Mouse (Mus musculus) MEL-GATA-1-ER (cell line): ENCODE data around the gene Gm9112.
"Not testable (repeated sequence)": the region's sequence is repeated elsewhere in the genome, so short reads cannot be mapped to it uniquely, and the experiment has no call there.

Source experiments
- DNase-seq: peaks from one replicate; pipeline ENCODE4 v3.0.0-alpha.2; 2012; ENCODE audit warnings: low read depth; ENCODE audit errors: extremely low read depth

Gene Gm9112

GRCm38 (mm10) chrX:102707535-102707934 lies at the start of gene Gm9112, which contains the start of gene Dmrtc1b:
Gm9112 (minus strand) TSS chrX:102707635.
Dmrtc1b (plus strand) TSS chrX:102707865.
- not testable (repeated sequence) for DNase-seq

- not testable (repeated sequence) for DNase-seq
These were observed 16.8 kb upstream of the Gm9112 start for GRCm38 (mm10) chrX:102724226-102724625.

- DNase-seq = peak; percentile 2
These were observed 6.8 kb downstream of the Gm9112 start for GRCm38 (mm10) chrX:102700636-102701035.

- not testable (repeated sequence) for DNase-seq
These were observed 18.2 kb downstream of the Gm9112 start for GRCm38 (mm10) chrX:102689252-102689651.

- not testable (repeated sequence) for DNase-seq
These were observed 20.6 kb downstream of the Gm9112 start, which contains the start of gene Gm3880 for GRCm38 (mm10) chrX:102686872-102687271. Gm3880 (minus strand) TSS chrX:102686972.

- DNase-seq = not testable (repeated sequence)
These were observed 22.7 kb downstream of the Gm9112 start for GRCm38 (mm10) chrX:102684706-102685105.

GRCm38 (mm10) chrX:102666641-102667040 lies 40.8 kb downstream of the Gm9112 start:
- DNase-seq = no peak

GRCm38 (mm10) chrX:102660712-102661111 lies 46.7 kb downstream of the Gm9112 start:
- peak; percentile 20 for DNase-seq
